In genomic region chr16:5536515-5536972, GRCm38 (mm10) we compare ENCODE assay signal across 13 mouse cellular contexts.
DNase-seq lines count a peak whose midpoint lies in the region; ATAC-seq and TF ChIP-seq lines count a peak whose summit lies in the region.
"Had no signal": no experiment of that assay in that cellular context is flagged by ENCODE, and none has a peak within 500 bp of the region (broad histone marks: within the 10 kb centered on the region; RNA-seq: fewer than 3 reads in every experiment).

No protein-coding gene starts in this region.

- H3K4me1 ChIP-seq in forebrain, embryonic 10.5 days: peaks cover 25% of the 10 kb centered on the region
- H3K4me1 ChIP-seq in forebrain, embryonic 16.5 days (replicated peaks; ENCODE audit: control insufficient read depth, insufficient read depth, low read length): peaks cover 19% of the 10 kb centered on the region
- H3K4me1 ChIP-seq in hindbrain, embryonic 11.5 days (replicated peaks; ENCODE audit: control insufficient read depth, insufficient read depth, low read length): no peaks in the 10 kb centered on the region; the same call in none of the 2 replicates
- H3K4me1 ChIP-seq in midbrain, embryonic 13.5 days (replicated peaks): peaks cover 30% of the 10 kb centered on the region
- H3K4me1 ChIP-seq: megakaryocyte, embryonic 14.5 days had no signal

- peak overlapping the region; percentile 27; the same call in 1 of the 2 replicates for H3K4me3 ChIP-seq in forebrain, embryonic 10.5 days
- no peak overlapping the region for H3K4me3 ChIP-seq in forebrain, embryonic 16.5 days (replicated peaks; ENCODE audit: low read length)
- no peak overlapping the region for H3K4me3 ChIP-seq in hindbrain, embryonic 11.5 days (ENCODE audit: low read depth, low read length)
- H3K4me3 ChIP-seq in midbrain, embryonic 13.5 days (replicated peaks): peak overlapping the region; percentile 8; the same call in 1 of the 2 replicates
- H3K4me3 ChIP-seq: megakaryocyte, embryonic 14.5 days had no signal

- H3K36me3 ChIP-seq in forebrain, embryonic 10.5 days (replicated peaks): no peaks in the 10 kb centered on the region
- H3K36me3 ChIP-seq in forebrain, embryonic 16.5 days (ENCODE audit: control insufficient read depth, insufficient read depth): no peaks in the 10 kb centered on the region
- no peaks in the 10 kb centered on the region for H3K36me3 ChIP-seq in hindbrain, embryonic 11.5 days (ENCODE audit: control insufficient read depth, insufficient read depth, low read length)
- no peaks in the 10 kb centered on the region for H3K36me3 ChIP-seq in midbrain, embryonic 13.5 days

- TF ChIP-seq CTCF in brain, embryonic 14.5 days (IDR thresholded peaks at IDR 0.05; ENCODE audit: borderline replicate concordance, extremely low read depth, insufficient read depth, insufficient read length): no peak

- TF ChIP-seq POLR2A in brain, embryonic 14.5 days (IDR thresholded peaks at IDR 0.05; ENCODE audit: borderline replicate concordance, extremely low read depth, insufficient read depth, insufficient read length, poor library complexity, severe bottlenecking): no peak

- H3K4me2 ChIP-seq in forebrain, embryonic 16.5 days (ENCODE audit: low read length): no peak overlapping the region
- H3K4me2 ChIP-seq in hindbrain, embryonic 11.5 days (replicated peaks; ENCODE audit: low read depth, low read length): no peak overlapping the region
- peak overlapping the region; percentile 45 for H3K4me2 ChIP-seq in midbrain, embryonic 13.5 days (replicated peaks)
- H3K4me2 ChIP-seq: lung, embryonic 14.5 days had no signal

- H3K9me3 ChIP-seq in forebrain, embryonic 10.5 days: no peaks in the 10 kb centered on the region
- H3K9me3 ChIP-seq in forebrain, embryonic 16.5 days (ENCODE audit: control insufficient read depth, low read length): no peaks in the 10 kb centered on the region
- no peaks in the 10 kb centered on the region for H3K9me3 ChIP-seq in hindbrain, embryonic 11.5 days (ENCODE audit: control insufficient read depth, low read length)
- H3K9me3 ChIP-seq in midbrain, embryonic 13.5 days: no peaks in the 10 kb centered on the region

- no peak for DNase-seq in forebrain, embryonic 10.5 days (ENCODE audit: extremely low spot score, low spot score)
- peak; percentile 78 for DNase-seq in brain, embryonic 14.5 days (ENCODE audit: low read depth)
- peak; percentile 35 for DNase-seq in hindbrain, embryonic 11.5 days (ENCODE audit: low spot score)
- no peak for DNase-seq in right cerebral cortex, postnatal 14 days
- DNase-seq in urinary bladder, postnatal 4 days (ENCODE audit: low spot score in 2 of 2): no peak
- DNase-seq: cerebellum, adult 18-20 months; left cerebral cortex, postnatal 4 days; lung, embryonic 14.5 days; thymus, adult 18-20 months had no signal

- WGBS in forebrain, embryonic 10.5 days: 21% methylated on average over 14 of the region's 14 CpGs
- 23% methylated on average over 14 of the region's 14 CpGs for WGBS in forebrain, embryonic 16.5 days
- WGBS in hindbrain, embryonic 11.5 days: 29% methylated on average over 14 of the region's 14 CpGs
- 7% methylated on average over 14 of the region's 14 CpGs for WGBS in midbrain, embryonic 13.5 days

- H3K9ac ChIP-seq in forebrain, embryonic 16.5 days (replicated peaks; ENCODE audit: low read depth, low read length): no peak overlapping the region
- 0 out of 2 replicates have a peak overlapping the region, but pooled peaks have one; percentile 19 for H3K9ac ChIP-seq in hindbrain, embryonic 11.5 days (ENCODE audit: low read depth, low read length)
- H3K9ac ChIP-seq in midbrain, embryonic 13.5 days (replicated peaks): peak overlapping the region; percentile 45; the same call in 1 of the 2 replicates
- H3K9ac ChIP-seq: lung, embryonic 14.5 days had no signal

- H3K27ac ChIP-seq in forebrain, embryonic 10.5 days: peak overlapping the region; percentile 63
- no peak overlapping the region for H3K27ac ChIP-seq in forebrain, embryonic 16.5 days (ENCODE audit: low read length)
- no peak overlapping the region for H3K27ac ChIP-seq in hindbrain, embryonic 11.5 days (ENCODE audit: low read depth, low read length)
- H3K27ac ChIP-seq in midbrain, embryonic 13.5 days: peak overlapping the region; percentile 59

- H3K27me3 ChIP-seq in forebrain, embryonic 10.5 days (ENCODE audit: poor library complexity, severe bottlenecking): peaks cover 26% of the 10 kb centered on the region
- no peaks in the 10 kb centered on the region for H3K27me3 ChIP-seq in forebrain, embryonic 16.5 days (replicated peaks; ENCODE audit: control insufficient read depth, insufficient read depth, low read length)
- no peaks in the 10 kb centered on the region for H3K27me3 ChIP-seq in hindbrain, embryonic 11.5 days (ENCODE audit: control insufficient read depth, insufficient read depth, low read length)
- H3K27me3 ChIP-seq in midbrain, embryonic 13.5 days: no peaks in the 10 kb centered on the region
- H3K27me3 ChIP-seq: megakaryocyte, embryonic 14.5 days had no signal

- no peak for ATAC-seq in forebrain, embryonic 16.5 days
- no peak for ATAC-seq in hindbrain, embryonic 11.5 days (ENCODE audit: low FRiP score)
- peak; percentile 82 for ATAC-seq in midbrain, embryonic 13.5 days
- ATAC-seq in inflammation-experienced regulatory T-cells, adult 6 months: no peak

Comparison
In these comparisons a context has a peak if more than half of its experiments do, and no peak if none do; other contexts are left out.
1. H3K27ac ChIP-seq: peak in forebrain, embryonic 10.5 days (single experiment) and midbrain, embryonic 13.5 days (single experiment); none in forebrain, embryonic 16.5 days (single experiment) and hindbrain, embryonic 11.5 days (single experiment).
2. H3K4me3 ChIP-seq: peak in forebrain, embryonic 10.5 days (single experiment) and midbrain, embryonic 13.5 days (single experiment); none in forebrain, embryonic 16.5 days (single experiment) and hindbrain, embryonic 11.5 days (single experiment).
3. DNase-seq: peak in brain, embryonic 14.5 days (single experiment) and hindbrain, embryonic 11.5 days (single experiment); none in forebrain, embryonic 10.5 days (single experiment), right cerebral cortex, postnatal 14 days (single experiment) and urinary bladder, postnatal 4 days (0 of 2).